Mouse (Mus musculus) heart, embryonic 10.5 days (tissue): ENCODE results near the gene Rec114. TPM values are rescaled to one million over a fixed set of nuclear protein-coding genes. Genes with fewer than 3 reads are reported as not detected.

Experiments used
- DNase-seq: peaks from one replicate; pipeline ENCODE4 v3.0.0-alpha.2; 2017; ENCODE audit warnings: low spot score
- H3K27ac ChIP-seq: fragments of 300-500 bp; sonication (generic); 2 replicates; pipeline ENCODE4 v1.5.1; 2016; ENCODE audit warnings: mild to moderate bottlenecking
- H3K27me3 ChIP-seq: fragments of 300-500 bp; sonication (generic); 2 replicates; pipeline ENCODE4 v1.6.1; 2016; ENCODE audit warnings: mild to moderate bottlenecking; ENCODE audit not compliant: poor library complexity, insufficient read depth, severe bottlenecking
- H3K36me3 ChIP-seq: fragments of 300-500 bp; sonication (generic); 2 replicates; pipeline ENCODE4 v1.6.1; 2016; ENCODE audit warnings: mild to moderate bottlenecking, moderate library complexity
- H3K4me1 ChIP-seq: fragments of 300-500 bp; sonication (generic); 2 replicates; pipeline ENCODE4 v1.6.1; 2016; ENCODE audit warnings: mild to moderate bottlenecking
- H3K4me3 ChIP-seq: fragments of 300-500 bp; sonication (generic); 2 replicates; pipeline ENCODE4 v1.5.1; 2016; ENCODE audit warnings: mild to moderate bottlenecking, moderate library complexity
- H3K9me3 ChIP-seq: fragments of 300-500 bp; sonication (generic); 2 replicates; pipeline ENCODE4 v1.6.1; 2016; ENCODE audit warnings: mild to moderate bottlenecking, moderate library complexity
- WGBS: fragments of 180-500 bp; shearing (Covaris S2); methylation state at CpG from one replicate; pipeline ENCODE4 v1.1.7; 2016; 5-methylcytosine and 5-hydroxymethylcytosine counted together
- polyA plus RNA-seq: library from polyadenylated mRNA; unstranded; fragments of >200 nt; fragmentation: Nextera tagmentation; extraction: Ambion mirVana; gene quantifications from 2 replicates; pipeline ENCODE4 v1.2.1, GENCODE M21; 2016

The Rec114 gene
- polyA plus RNA-seq: 11.6 and 16.5 TPM in 2 replicates

DNA sequence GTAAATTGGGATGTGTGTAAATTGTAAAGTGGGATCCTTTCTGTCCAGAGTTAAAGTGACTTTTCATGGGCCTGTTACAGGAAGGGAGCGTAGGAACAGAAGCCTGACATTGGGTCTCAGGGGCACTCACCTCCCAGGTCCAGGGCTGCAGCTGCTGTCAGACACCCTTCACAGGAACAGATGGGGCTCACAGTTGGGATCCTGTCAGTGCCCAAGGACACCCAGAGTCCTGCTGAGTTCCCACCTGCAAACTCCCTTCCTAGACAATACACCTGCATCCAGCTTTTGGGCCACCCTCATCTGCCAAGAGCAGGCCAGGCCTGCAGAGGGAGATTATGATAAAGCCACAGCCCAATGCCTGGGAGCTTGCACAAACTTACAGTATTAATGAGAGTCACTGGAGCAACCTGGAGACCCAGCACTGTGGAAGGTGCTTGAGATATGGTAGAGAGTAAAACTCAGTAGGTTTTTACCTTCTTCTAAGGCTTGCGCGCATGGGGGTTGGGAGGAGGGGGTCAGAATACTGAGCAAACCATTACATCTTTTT lies at the start of gene Rec114:
Rec114 (minus strand) TSS at position 263 of the 547 bp plus-strand sequence.
- no peak within 1 kb of the TSS for H3K27ac ChIP-seq
- WGBS: 85% methylated on average over 3 of the region's 3 CpGs

DNA sequence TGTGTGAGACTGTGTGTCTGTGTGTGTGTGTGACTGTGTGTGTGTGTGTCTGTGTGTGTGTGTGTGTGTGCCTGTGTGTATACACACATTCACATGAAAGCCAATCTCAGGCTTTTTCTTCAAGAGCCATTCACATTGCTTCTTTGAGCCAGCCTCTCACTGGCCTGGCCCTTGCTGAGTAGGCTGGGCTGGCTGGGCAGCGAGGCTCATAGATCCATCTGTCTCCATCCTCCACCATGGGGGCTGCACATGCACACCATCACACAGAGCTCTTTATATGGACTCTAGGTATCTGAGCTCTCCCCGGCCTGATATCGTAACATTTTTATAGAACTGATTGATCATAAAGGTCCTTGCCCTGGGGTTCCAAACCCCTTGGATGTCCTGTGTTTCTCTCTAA lies 45.7 kb upstream of the Rec114 start:
- 0 out of 2 replicates have a peak, but pooled peaks cover 2% of the 10 kb centered on the region for H3K36me3 ChIP-seq
- no peak overlapping the region for H3K27ac ChIP-seq
- 89% methylated on average over 3 of the region's 3 CpGs for WGBS
- no peak for DNase-seq
- H3K9me3 ChIP-seq: no peaks in the 10 kb centered on the region
- H3K4me3 ChIP-seq: no peak overlapping the region
- H3K27me3 ChIP-seq: peaks cover 1% of the 10 kb centered on the region; the same call in 1 of the 2 replicates
- H3K4me1 ChIP-seq: peaks cover 11% of the 10 kb centered on the region

More for the DNA sequence above, at the start of gene Rec114:
- Histone ChIP-seq H3K36me3 (no peaks in the 10 kb centered on the region), H3K4me3 (no peak within 1 kb of the TSS), H3K9me3 (no peaks in the 10 kb centered on the region), H3K4me1 (peaks cover 16% of the 10 kb centered on the region), H3K27me3 (no peaks in the 10 kb centered on the region)
- no peak for DNase-seq

DNA sequence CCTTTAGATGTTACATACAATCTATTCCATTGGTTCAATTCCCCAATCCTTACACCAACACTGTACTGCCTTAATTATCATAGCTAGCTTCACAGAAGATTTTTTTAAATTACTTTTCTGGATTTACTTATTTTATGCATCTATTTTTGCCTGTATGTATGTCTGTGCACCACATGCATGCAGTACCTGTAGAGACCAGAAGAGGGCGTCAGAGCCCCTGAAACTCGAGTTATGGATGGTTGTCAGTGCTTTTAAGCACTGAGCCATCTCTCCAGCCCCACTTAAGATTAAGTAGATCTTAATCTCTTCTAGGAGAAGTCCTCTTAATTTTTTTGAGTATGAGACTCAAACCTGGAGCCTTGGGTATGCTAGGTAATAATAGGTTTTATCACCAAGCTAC lies 31.6 kb upstream of the Rec114 start:
- no peaks in the 10 kb centered on the region for H3K9me3 ChIP-seq
- no peaks in the 10 kb centered on the region for H3K36me3 ChIP-seq
- no peak for DNase-seq
- no peak overlapping the region for H3K27ac ChIP-seq
- no peaks in the 10 kb centered on the region for H3K27me3 ChIP-seq
- WGBS: 20% methylated on average over 2 of the region's 2 CpGs
- no peaks in the 10 kb centered on the region for H3K4me1 ChIP-seq
- H3K4me3 ChIP-seq: no peak overlapping the region

DNA sequence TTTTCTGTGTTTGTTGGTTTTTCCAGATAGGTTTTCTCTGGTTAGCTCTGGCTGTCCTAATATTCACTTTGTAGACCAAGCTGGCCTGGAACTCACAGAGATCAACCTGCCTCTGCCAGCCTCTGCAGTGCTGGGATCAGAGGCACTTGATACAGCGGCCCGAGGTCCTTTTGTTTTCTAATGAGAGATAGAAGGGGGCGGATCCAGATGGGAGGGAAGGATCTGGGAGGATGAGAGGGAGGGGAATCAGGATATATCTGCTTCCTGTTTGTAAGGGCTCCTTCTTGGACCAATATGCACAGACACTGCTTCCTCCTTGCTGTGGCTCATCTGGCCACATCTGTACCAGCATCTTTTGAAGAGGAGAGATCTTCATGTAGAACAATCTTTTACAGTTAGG lies 31.0 kb upstream of the Rec114 start:
- no peak overlapping the region for H3K27ac ChIP-seq
- 53% methylated on average over 3 of the region's 3 CpGs for WGBS
- no peaks in the 10 kb centered on the region for H3K36me3 ChIP-seq
- no peak for DNase-seq
- H3K4me1 ChIP-seq: peaks cover 6% of the 10 kb centered on the region; the same call in 1 of the 2 replicates
- no peaks in the 10 kb centered on the region for H3K9me3 ChIP-seq
- H3K4me3 ChIP-seq: no peak overlapping the region
- no peaks in the 10 kb centered on the region for H3K27me3 ChIP-seq

DNA sequence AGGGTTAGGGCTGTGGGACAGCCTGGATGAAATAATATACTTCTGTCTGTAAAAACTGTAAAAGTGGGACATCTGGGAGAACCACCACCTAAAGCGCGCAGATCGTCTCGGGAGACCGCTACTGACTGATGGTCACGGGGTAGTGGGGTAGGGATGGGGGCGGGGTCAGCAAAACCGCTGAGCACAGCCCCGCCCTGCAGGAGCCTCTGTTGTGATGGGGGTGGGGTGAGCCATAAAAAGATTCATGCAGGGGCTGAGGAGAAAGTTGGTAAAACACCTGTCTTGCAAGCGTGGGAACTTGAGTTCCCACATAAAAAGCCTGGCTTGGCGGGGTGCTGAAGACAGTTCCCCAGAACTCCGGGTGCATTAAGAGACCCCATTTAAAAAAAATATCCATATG lies 26.2 kb upstream of the Rec114 start:
- no peak for DNase-seq
- H3K4me1 ChIP-seq: peaks cover 11% of the 10 kb centered on the region; the same call in 1 of the 2 replicates
- 0 out of 2 replicates have a peak, but pooled peaks cover 2% of the 10 kb centered on the region for H3K36me3 ChIP-seq
- H3K9me3 ChIP-seq: no peaks in the 10 kb centered on the region; the same call in 1 of the 2 replicates
- 54% methylated on average over 12 of the region's 12 CpGs for WGBS
- peak overlapping the region; percentile 42; the same call in 1 of the 2 replicates for H3K27ac ChIP-seq
- no peaks in the 10 kb centered on the region for H3K27me3 ChIP-seq
- peak overlapping the region; percentile 18; the same call in 1 of the 2 replicates for H3K4me3 ChIP-seq

DNA sequence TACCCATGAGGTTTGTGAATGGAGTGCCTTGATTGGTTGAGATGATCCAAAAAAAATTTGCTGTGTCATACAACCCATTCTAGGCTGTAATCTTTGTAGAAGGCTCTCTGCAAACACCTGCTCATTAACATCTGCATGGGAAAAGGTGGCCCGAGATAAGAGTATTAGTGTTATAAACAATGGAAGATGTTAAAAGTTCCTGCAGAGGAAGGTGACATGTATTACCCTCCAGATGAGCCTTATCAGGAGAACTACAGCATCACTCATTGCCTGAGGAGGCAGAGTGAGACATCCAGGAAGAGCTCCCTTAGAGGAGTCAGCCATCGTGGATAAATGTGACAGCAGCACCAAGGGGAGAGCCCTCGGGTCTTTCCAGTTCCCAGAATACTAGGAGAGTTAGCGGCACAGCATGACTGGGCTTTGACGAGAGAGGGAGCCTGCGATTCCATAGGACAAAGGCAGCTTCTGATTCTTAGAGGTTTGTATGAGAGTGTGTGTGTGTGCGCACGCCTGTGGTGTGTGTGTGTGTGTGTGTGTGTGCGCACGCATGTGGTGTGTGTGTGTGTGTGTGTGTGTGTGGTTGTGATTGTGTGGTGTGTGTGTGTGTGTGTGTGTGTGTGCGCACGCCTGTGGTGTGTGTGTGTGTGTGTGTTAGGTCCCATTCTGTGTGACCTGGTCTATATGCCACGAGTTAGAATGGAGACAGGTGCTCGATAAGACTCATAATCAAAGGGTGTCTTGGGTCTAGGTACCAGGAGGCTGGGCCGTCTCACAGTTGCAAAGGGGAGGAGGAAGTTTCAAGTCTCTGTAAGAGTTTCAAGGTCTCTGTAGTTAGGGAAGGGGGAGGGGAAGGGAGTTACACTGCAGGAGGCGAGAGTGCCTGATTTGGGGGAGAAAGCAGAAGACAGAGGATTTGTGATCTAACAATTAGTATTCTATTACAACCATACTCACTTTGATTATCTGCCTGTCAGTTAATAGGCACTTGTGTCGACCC lies 23.5 kb upstream of the Rec114 start:
- WGBS: 66% methylated on average over 17 of the region's 17 CpGs
- DNase-seq: peak; percentile 87
- no peaks in the 10 kb centered on the region; the same call in 1 of the 2 replicates for H3K9me3 ChIP-seq
- no peaks in the 10 kb centered on the region for H3K27me3 ChIP-seq
- H3K4me3 ChIP-seq: no peak overlapping the region
- no peak overlapping the region for H3K27ac ChIP-seq
- 0 out of 2 replicates have a peak, but pooled peaks cover 2% of the 10 kb centered on the region for H3K36me3 ChIP-seq
- H3K4me1 ChIP-seq: peaks cover 16% of the 10 kb centered on the region; the same call in 1 of the 2 replicates

DNA sequence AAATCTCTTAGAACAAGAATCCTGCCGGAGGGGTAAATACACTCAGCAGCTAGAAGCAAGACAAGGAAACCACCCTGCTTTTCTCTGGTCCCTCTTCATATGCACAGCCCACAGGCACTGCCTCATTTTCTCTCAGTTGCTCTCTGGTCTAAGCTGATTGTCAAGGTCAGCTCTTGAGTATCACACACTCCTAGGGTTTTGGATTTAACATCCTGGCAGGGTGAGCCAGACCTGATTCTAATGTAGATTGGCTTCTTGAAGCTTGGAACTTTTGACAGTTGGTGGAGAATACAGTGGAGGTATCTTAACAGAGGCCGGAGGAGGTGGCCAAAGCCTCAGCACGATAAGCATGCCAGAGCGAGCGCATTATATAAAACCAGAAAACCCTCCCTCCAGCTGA lies 20.6 kb upstream of the Rec114 start:
- DNase-seq: no peak
- 0 out of 2 replicates have a peak, but pooled peaks cover 2% of the 10 kb centered on the region for H3K36me3 ChIP-seq
- H3K9me3 ChIP-seq: no peaks in the 10 kb centered on the region; the same call in 1 of the 2 replicates
- no peak overlapping the region for H3K4me3 ChIP-seq
- no peak overlapping the region for H3K27ac ChIP-seq
- no peaks in the 10 kb centered on the region for H3K27me3 ChIP-seq
- H3K4me1 ChIP-seq: peaks cover 7% of the 10 kb centered on the region; the same call in 1 of the 2 replicates
- 74% methylated on average over 5 of the region's 5 CpGs for WGBS

DNA sequence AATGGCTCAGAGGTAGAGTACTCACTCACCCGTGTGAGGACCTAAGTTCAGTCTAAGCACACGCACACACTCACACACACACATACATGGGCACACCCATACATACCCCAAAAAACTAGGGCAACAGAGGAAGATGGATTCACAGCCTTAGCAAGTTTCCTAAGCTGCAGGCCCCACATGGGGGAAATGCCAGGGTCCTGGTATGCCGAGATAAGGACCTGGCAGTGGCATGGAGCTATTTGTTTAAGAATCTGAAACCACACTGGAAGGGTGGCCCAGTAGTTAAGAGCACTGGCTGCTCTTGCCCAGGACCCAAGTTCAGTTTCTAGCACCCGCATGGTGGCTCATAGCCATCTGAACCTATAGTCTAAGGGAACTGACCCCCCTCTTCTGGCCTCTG lies 19.4 kb upstream of the Rec114 start:
- 0 out of 2 replicates have a peak, but pooled peaks cover 2% of the 10 kb centered on the region for H3K36me3 ChIP-seq
- 73% methylated on average over 4 of the region's 4 CpGs for WGBS
- H3K4me3 ChIP-seq: no peak overlapping the region
- no peaks in the 10 kb centered on the region; the same call in 1 of the 2 replicates for H3K9me3 ChIP-seq
- no peak for DNase-seq
- no peak overlapping the region for H3K27ac ChIP-seq
- H3K27me3 ChIP-seq: no peaks in the 10 kb centered on the region
- H3K4me1 ChIP-seq: peaks cover 15% of the 10 kb centered on the region

DNA sequence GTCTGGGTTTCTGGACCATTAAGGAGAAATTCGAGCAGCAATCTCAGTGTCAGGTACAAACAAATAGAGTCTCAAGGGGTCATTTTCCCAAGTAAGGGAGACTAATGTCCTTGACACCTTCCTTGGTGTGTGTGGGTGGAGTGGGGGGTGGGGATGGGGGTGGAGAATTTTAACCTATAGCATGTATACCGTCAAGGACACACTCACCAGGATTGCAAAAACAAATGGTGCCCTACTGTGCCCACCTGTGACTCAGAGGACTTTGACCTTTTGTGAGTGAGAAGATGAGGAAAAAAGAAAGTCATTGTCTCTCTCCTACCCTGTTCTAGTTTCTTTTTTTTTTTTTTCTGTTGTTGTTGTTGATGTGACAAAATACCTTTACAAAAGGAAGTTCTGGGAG lies 18.3 kb upstream of the Rec114 start:
- H3K4me3 ChIP-seq: no peak overlapping the region
- no peak overlapping the region for H3K27ac ChIP-seq
- DNase-seq: no peak
- no peaks in the 10 kb centered on the region for H3K9me3 ChIP-seq
- 65% methylated on average over 2 of the region's 2 CpGs for WGBS
- no peaks in the 10 kb centered on the region for H3K36me3 ChIP-seq
- no peaks in the 10 kb centered on the region for H3K27me3 ChIP-seq
- peaks cover 16% of the 10 kb centered on the region for H3K4me1 ChIP-seq

DNA sequence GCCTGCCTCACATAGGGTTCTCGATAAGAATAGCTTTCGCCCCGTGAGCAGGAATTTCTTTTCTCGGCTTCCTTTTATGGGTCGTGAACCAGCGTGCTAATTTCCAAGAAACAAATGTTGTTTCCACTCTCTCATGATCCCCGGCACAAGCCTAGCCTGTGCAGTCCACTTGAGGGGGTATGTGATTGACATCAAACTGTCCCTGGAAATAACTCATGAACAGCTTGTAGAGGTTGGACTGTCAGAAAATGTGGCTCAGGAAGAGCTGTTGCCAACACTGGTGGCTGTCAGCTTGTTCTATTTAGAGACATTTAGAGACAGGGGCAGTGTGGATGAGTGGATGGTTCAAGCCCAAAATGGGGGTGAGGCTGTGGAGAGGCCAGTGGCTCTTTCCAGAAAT lies 15.0 kb upstream of the Rec114 start:
- Histone ChIP-seq H3K9me3 (no peaks in the 10 kb centered on the region), H3K4me3 (no peak overlapping the region), H3K27ac (0 out of 2 replicates have a peak overlapping the region, but pooled peaks have one; percentile 24), H3K36me3 (no peaks in the 10 kb centered on the region), H3K4me1 (peaks cover 33% of the 10 kb centered on the region), H3K27me3 (no peaks in the 10 kb centered on the region)
- DNase-seq: no peak
- 59% methylated on average over 7 of the region's 7 CpGs for WGBS

DNA sequence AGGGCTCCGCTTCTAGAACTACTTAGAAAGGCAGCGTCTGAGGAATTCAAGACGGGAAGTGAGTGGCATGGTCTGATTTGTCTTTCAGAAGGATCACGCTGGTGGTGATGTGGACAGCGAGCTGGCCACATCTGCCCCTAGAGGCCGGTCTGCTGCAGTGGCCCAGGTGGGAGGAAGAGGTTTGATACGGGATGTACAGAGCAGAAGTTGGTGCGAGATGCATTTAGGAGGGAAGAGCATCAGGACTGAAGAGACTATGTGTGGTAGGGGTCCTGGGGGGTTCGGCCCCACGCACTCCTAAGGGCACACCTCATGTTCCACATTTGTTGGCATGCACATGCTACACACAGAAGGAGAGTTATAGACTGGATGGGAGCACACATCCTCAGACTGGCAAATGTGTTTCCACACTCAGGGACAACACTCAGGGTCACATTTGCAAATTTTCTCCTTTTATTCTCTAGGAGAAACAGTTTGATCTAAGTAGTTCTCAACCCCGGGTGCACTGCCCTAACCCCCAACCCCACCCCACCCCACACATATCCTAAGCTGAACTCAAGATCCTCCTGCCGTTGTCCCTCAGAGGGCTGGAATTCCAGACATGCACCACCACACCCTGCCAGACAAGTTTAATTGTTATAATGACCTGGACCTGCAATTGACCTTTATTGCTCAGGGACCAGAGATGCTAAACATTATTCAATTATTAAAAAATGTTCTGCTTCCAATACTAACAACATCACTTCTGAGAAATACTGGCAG lies 12.8 kb upstream of the Rec114 start:
- no peak overlapping the region for H3K4me3 ChIP-seq
- H3K27me3 ChIP-seq: no peaks in the 10 kb centered on the region
- no peak overlapping the region for H3K27ac ChIP-seq
- H3K36me3 ChIP-seq: no peaks in the 10 kb centered on the region
- 60% methylated on average over 12 of the region's 12 CpGs for WGBS
- DNase-seq: no peak
- H3K4me1 ChIP-seq: peaks cover 36% of the 10 kb centered on the region
- no peaks in the 10 kb centered on the region for H3K9me3 ChIP-seq

DNA sequence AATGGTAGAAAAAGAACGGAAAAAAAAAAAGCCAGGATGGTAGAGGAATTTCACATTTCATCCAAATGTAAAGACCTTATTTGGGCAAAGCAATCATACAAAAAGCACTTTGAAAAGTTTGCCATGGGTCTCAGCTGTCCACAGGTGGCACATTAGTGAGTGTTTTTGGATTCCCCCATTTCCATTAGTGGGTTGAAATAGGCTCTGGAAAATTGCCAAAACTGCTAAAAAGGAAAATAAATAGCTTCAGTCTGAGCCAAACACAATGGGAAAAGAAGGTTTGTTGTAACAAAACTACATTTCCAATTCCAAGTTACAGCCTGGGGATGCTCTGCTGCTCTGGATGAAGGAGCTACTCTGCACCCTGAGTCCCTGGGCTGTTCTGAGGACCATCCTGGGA lies 9.8 kb upstream of the Rec114 start:
- H3K36me3 ChIP-seq: no peaks in the 10 kb centered on the region
- no peak overlapping the region for H3K4me3 ChIP-seq
- H3K4me1 ChIP-seq: peaks cover 50% of the 10 kb centered on the region
- WGBS: 84% methylated on average over 1 of the region's 1 CpGs
- H3K27ac ChIP-seq: no peak overlapping the region
- H3K27me3 ChIP-seq: no peaks in the 10 kb centered on the region
- no peaks in the 10 kb centered on the region for H3K9me3 ChIP-seq
- DNase-seq: no peak
